Mouse (Mus musculus): ENCODE results near the gene Ugp2. TPM values are rescaled to one million over a fixed set of nuclear protein-coding genes. Genes with fewer than 3 reads are reported as not detected.

Ugp2 gene
- total and polyA plus RNA-seq, 3 experiments, result 17.7 to 44.1 (median 24.1) TPM

- Histone ChIP-seq H3K27ac (ENCODE audit: insufficient read depth, low read depth) (no peak overlapping the region), H3K36me3 (replicated peaks in 1 of 2; ENCODE audit: control insufficient read depth in 1 of 2, insufficient read depth in 1 of 2, low read length in 1 of 2) (peaks cover 40 to 68% of the 10 kb centered on the region in 2 experiments), H3K4me2 (ENCODE audit: insufficient read depth, low read depth, poor library complexity, severe bottlenecking) (no peak overlapping the region), H3K9ac (ENCODE audit: insufficient read depth, low read depth) (no peak overlapping the region), H3K4me3 (replicated peaks in 1 of 3; ENCODE audit: low read depth in 2 of 3, low read length in 2 of 3, poor library complexity in 1 of 3) (no peak overlapping the region), H3K9me3 (replicated peaks; ENCODE audit: low read length) (no peaks in the 10 kb centered on the region), H3K79me2 (replicated peaks; ENCODE audit: control insufficient read depth, extremely low read depth, insufficient read depth, poor library complexity, severe bottlenecking) (0 out of 2 replicates have a peak, but pooled peaks cover 2% of the 10 kb centered on the region), H3K27me3 (replicated peaks) (no peaks in the 10 kb centered on the region), H3K4me1 (ENCODE audit: control insufficient read depth in 1 of 2, insufficient read depth in 2 of 2) (peaks cover 0 to 5% of the 10 kb centered on the region in 2 experiments; a peak in 1 of 4 replicates)
- in situ Hi-C loops (cut with MboI; ENCODE audit: low pct_ligation_motif_present, low pct_unique_long_range_greater_than_20kb, low sequenced_read_pairs), result loop anchor here (25.0 kb wide), 1 partner anchor 155 kb away; no protein-coding TSS in a partner anchor
- dilution Hi-C loops (cut with MboI; ENCODE audit: extremely low pct_ligation_motif_present, extremely low pct_unique_long_range_greater_than_20kb, low sequenced_read_pairs), result no loop called here
- TF ChIP-seq NRF1 (IDR thresholded peaks at IDR 0.05; ENCODE audit: low read depth, low read length), result no peak
- TF ChIP-seq MAFK (IDR thresholded peaks at IDR 0.05; ENCODE audit: insufficient replicate concordance, low read length), result no peak
- no peak for TF ChIP-seq JUND (conservative IDR thresholded peaks at IDR 0.05; ENCODE audit: low read depth, low read length)
- no peak for TF ChIP-seq ZNF384 (IDR thresholded peaks at IDR 0.05; ENCODE audit: low read depth, low read length)
- no peak for TF ChIP-seq ZMIZ1 (IDR thresholded peaks at IDR 0.05; ENCODE audit: low read depth, low read length)
- TF ChIP-seq BHLHE40 (IDR thresholded peaks at IDR 0.05; ENCODE audit: low read depth, low read length), result no peak
- no peak for TF ChIP-seq ZKSCAN1 (IDR thresholded peaks at IDR 0.05; ENCODE audit: borderline replicate concordance, low read depth, low read length)
- no peak for TF ChIP-seq CHD1 (IDR thresholded peaks at IDR 0.05; ENCODE audit: low read depth, low read length)
- TF ChIP-seq MXI1 (IDR thresholded peaks at IDR 0.05; ENCODE audit: low read depth, low read length), result no peak
- TF ChIP-seq TBP (conservative IDR thresholded peaks at IDR 0.05; ENCODE audit: low read depth, low read length), result no peak
- TF ChIP-seq POLR2AphosphoS2 (IDR thresholded peaks at IDR 0.05; ENCODE audit: low read depth, low read length), result no peak
- TF ChIP-seq MAX (IDR thresholded peaks at IDR 0.05; ENCODE audit: low read length), result no peak
- no peak for TF ChIP-seq MEF2A (IDR thresholded peaks at IDR 0.05; ENCODE audit: borderline replicate concordance, low read depth, low read length)
- TF ChIP-seq HCFC1 (IDR thresholded peaks at IDR 0.05; ENCODE audit: low read depth, low read length), result no peak
- TF ChIP-seq USF2 (conservative IDR thresholded peaks at IDR 0.05; ENCODE audit: low read depth, low read length), result no peak
- TF ChIP-seq POLR2A (IDR thresholded peaks at IDR 0.05; ENCODE audit: low read depth, low read length), result no peak
- no peak for TF ChIP-seq USF1 (IDR thresholded peaks at IDR 0.05; ENCODE audit: low read depth, low read length)
- no peak for TF ChIP-seq CHD2 (IDR thresholded peaks at IDR 0.05; ENCODE audit: low read length)
- TF ChIP-seq MAZ (IDR thresholded peaks at IDR 0.05; ENCODE audit: low read depth, low read length), result no peak
- no peak for DNase-seq (ENCODE audit: extremely low read depth)
Measured at GRCm38 (mm10) chr11:21307078-21307668, 63.8 kb downstream of the Ugp2 start.

- Histone ChIP-seq H3K27me3 (replicated peaks) (no peaks in the 10 kb centered on the region), H3K27ac (ENCODE audit: insufficient read depth, low read depth) (no peak overlapping the region), H3K4me2 (ENCODE audit: insufficient read depth, low read depth, poor library complexity, severe bottlenecking) (no peak overlapping the region), H3K79me2 (replicated peaks; ENCODE audit: control insufficient read depth, extremely low read depth, insufficient read depth, poor library complexity, severe bottlenecking) (0 out of 2 replicates have a peak, but pooled peaks cover 2% of the 10 kb centered on the region), H3K36me3 (replicated peaks in 1 of 2; ENCODE audit: control insufficient read depth in 1 of 2, insufficient read depth in 1 of 2, low read length in 1 of 2) (peaks cover 44 to 74% of the 10 kb centered on the region in 2 experiments), H3K9ac (ENCODE audit: insufficient read depth, low read depth) (no peak overlapping the region), H3K4me3 (replicated peaks in 1 of 3; ENCODE audit: low read depth in 2 of 3, low read length in 2 of 3, poor library complexity in 1 of 3) (no peak overlapping the region), H3K9me3 (replicated peaks; ENCODE audit: low read length) (no peaks in the 10 kb centered on the region), H3K4me1 (ENCODE audit: control insufficient read depth in 1 of 2, insufficient read depth in 2 of 2) (peaks cover 0 to 8% of the 10 kb centered on the region in 2 experiments; a peak in 1 of 4 replicates)
- in situ Hi-C loops (cut with MboI; ENCODE audit: low pct_ligation_motif_present, low pct_unique_long_range_greater_than_20kb, low sequenced_read_pairs) (loop anchor here (25.0 kb wide), 1 partner anchor 159 kb away; no protein-coding TSS in a partner anchor), dilution Hi-C loops (cut with MboI; ENCODE audit: extremely low pct_ligation_motif_present, extremely low pct_unique_long_range_greater_than_20kb, low sequenced_read_pairs) (no loop called here)
- TF ChIP-seq ELF1 (IDR thresholded peaks at IDR 0.05; ENCODE audit: low read depth, low read length), result no peak
- no peak for TF ChIP-seq ZNF384 (IDR thresholded peaks at IDR 0.05; ENCODE audit: low read depth, low read length)
- no peak for TF ChIP-seq PAX5 (IDR thresholded peaks at IDR 0.05; ENCODE audit: low read length)
- no peak for TF ChIP-seq RAD21 (IDR thresholded peaks at IDR 0.05; ENCODE audit: low read depth, low read length)
- no peak for TF ChIP-seq MAX (IDR thresholded peaks at IDR 0.05; ENCODE audit: low read length)
- no peak for TF ChIP-seq CHD1 (IDR thresholded peaks at IDR 0.05; ENCODE audit: low read depth, low read length)
- TF ChIP-seq MXI1 (IDR thresholded peaks at IDR 0.05; ENCODE audit: low read depth, low read length), result no peak
- TF ChIP-seq NELFE (IDR thresholded peaks at IDR 0.05; ENCODE audit: low read depth, low read length), result no peak
- no peak for TF ChIP-seq ZKSCAN1 (IDR thresholded peaks at IDR 0.05; ENCODE audit: borderline replicate concordance, low read depth, low read length)
- no peak for TF ChIP-seq CTCF (conservative IDR thresholded peaks at IDR 0.05 in 1 of 2, IDR thresholded peaks at IDR 0.05 in 1 of 2; ENCODE audit: low read depth in 2 of 2, low read length in 2 of 2)
- TF ChIP-seq SMC3 (IDR thresholded peaks at IDR 0.05; ENCODE audit: low read depth, low read length), result no peak
- TF ChIP-seq MYC (IDR thresholded peaks at IDR 0.05; ENCODE audit: low read depth, low read length), result no peak
- no peak for TF ChIP-seq USF2 (conservative IDR thresholded peaks at IDR 0.05; ENCODE audit: low read depth, low read length)
- TF ChIP-seq ZMIZ1 (IDR thresholded peaks at IDR 0.05; ENCODE audit: low read depth, low read length), result no peak
- TF ChIP-seq TBP (conservative IDR thresholded peaks at IDR 0.05; ENCODE audit: low read depth, low read length), result no peak
- TF ChIP-seq KAT2A (IDR thresholded peaks at IDR 0.05; ENCODE audit: insufficient replicate concordance, low read length), result no peak
- no peak for TF ChIP-seq E2F4 (IDR thresholded peaks at IDR 0.05; ENCODE audit: insufficient replicate concordance, low read depth, low read length)
- TF ChIP-seq TCF12 (IDR thresholded peaks at IDR 0.05; ENCODE audit: low read depth, low read length), result no peak
- no peak for TF ChIP-seq GABPA (IDR thresholded peaks at IDR 0.05; ENCODE audit: insufficient replicate concordance, low read depth, low read length)
- TF ChIP-seq BHLHE40 (IDR thresholded peaks at IDR 0.05; ENCODE audit: low read depth, low read length), result no peak
- DNase-seq (ENCODE audit: extremely low read depth), result no peak
Measured at GRCm38 (mm10) chr11:21303619-21304018, 67.4 kb downstream of the Ugp2 start.

Measured in CH12.LX (cell line).